ENCODE assay signal across 34 mouse cellular contexts in genomic region chr10:52420526-52420925, GRCm38 (mm10). TPM values are rescaled to one million over a fixed set of nuclear protein-coding genes. Genes with fewer than 3 reads are reported as not detected.
DNase-seq lines count a peak whose midpoint lies in the region; ATAC-seq and TF ChIP-seq lines count a peak whose summit lies in the region.
"Had no signal": no experiment of that assay in that cellular context is flagged by ENCODE, and none has a peak within 500 bp of the region (broad histone marks: within the 10 kb centered on the region; RNA-seq: fewer than 3 reads in every experiment).

No protein-coding gene starts in this region.

- ATAC-seq in lung, postnatal 0 days, result no peak
- ATAC-seq: activated CD4-positive, CD25-positive, alpha-beta regulatory T cell, adult 4 months; forebrain, embryonic 14.5 days; intestine, postnatal 0 days had no signal

- WGBS in lung, postnatal 0 days, result 69% methylated on average over 1 of the region's 1 CpGs

- no peaks in the 10 kb centered on the region for H3K36me3 ChIP-seq in lung, postnatal 0 days (ENCODE audit: insufficient read depth, low read length)
- H3K36me3 ChIP-seq: heart, embryonic 12.5 days; midbrain, embryonic 12.5 days; neural tube, embryonic 12.5 days had no signal

- TF ChIP-seq CTCF in lung, postnatal 0 days (IDR thresholded peaks at IDR 0.05), result no peak
- no peak for TF ChIP-seq CTCF in embryonic fibroblast, embryonic 13.5 days (IDR thresholded peaks at IDR 0.05; ENCODE audit: borderline replicate concordance, insufficient read depth, low read length)

- H3K4me2 ChIP-seq in lung, postnatal 0 days (replicated peaks; ENCODE audit: low read depth, low read length), result no peak overlapping the region
- H3K4me2 ChIP-seq: heart, embryonic 12.5 days; kidney, embryonic 15.5 days; midbrain, embryonic 12.5 days; neural tube, embryonic 12.5 days had no signal

- DNase-seq in heart, adult 11 months, result peak; percentile 24
- DNase-seq in heart, postnatal 14 days, result no peak
- DNase-seq in lung, postnatal 0 days (ENCODE audit: low spot score), result peak; percentile 73
- no peak for DNase-seq in lung, postnatal 10 days
- DNase-seq in cerebellum, postnatal 25 days, result no peak
- no peak for DNase-seq in testis, postnatal 10 days (ENCODE audit: low spot score)
- DNase-seq: adrenal gland, postnatal 14 days; B cell, adult 2 months; cerebellum, adult 18-20 months; cerebellum, postnatal 10 days; gastrocnemius, postnatal 36 days; heart, adult 2 months; kidney, postnatal 25 days; left cerebral cortex, postnatal 4 days; lung, adult 2 months; right cerebral cortex, postnatal 4 days had no signal

- no peak for TF ChIP-seq POLR2A in embryonic fibroblast, embryonic 13.5 days (IDR thresholded peaks at IDR 0.05; ENCODE audit: low read depth, low read length)

- no peak overlapping the region for H3K4me3 ChIP-seq in lung, postnatal 0 days (ENCODE audit: low read depth, low read length)
- no peak overlapping the region for H3K4me3 ChIP-seq in embryonic fibroblast, embryonic 13.5 days (ENCODE audit: insufficient read depth, low read length)
- H3K4me3 ChIP-seq: heart, adult 2 months; heart, embryonic 12.5 days; kidney, embryonic 15.5 days; midbrain, embryonic 12.5 days; myocyte; neural tube, embryonic 12.5 days had no signal

- peaks cover 6% of the 10 kb centered on the region; the same call in 1 of the 2 replicates for H3K4me1 ChIP-seq in lung, postnatal 0 days (ENCODE audit: insufficient read depth, low read depth, low read length)
- peaks cover 15% of the 10 kb centered on the region for H3K4me1 ChIP-seq in embryonic fibroblast, embryonic 13.5 days (ENCODE audit: control insufficient read depth, insufficient read depth, low read length)

- H3K27ac ChIP-seq in lung, postnatal 0 days (ENCODE audit: low read length), result no peak overlapping the region
- H3K27ac ChIP-seq in embryonic fibroblast, embryonic 13.5 days (ENCODE audit: insufficient read depth, low read length), result 0 out of 2 replicates have a peak overlapping the region, but pooled peaks have one; percentile 14
- H3K27ac ChIP-seq: hindbrain, embryonic 14.5 days; kidney, embryonic 15.5 days; midbrain, embryonic 12.5 days; neural tube, embryonic 12.5 days had no signal

- no peak for TF ChIP-seq EP300 in lung, postnatal 0 days (IDR thresholded peaks at IDR 0.05)

- H3K9ac ChIP-seq in lung, postnatal 0 days (replicated peaks; ENCODE audit: low read depth), result no peak overlapping the region
- H3K9ac ChIP-seq: heart, embryonic 12.5 days; hindbrain, embryonic 14.5 days; kidney, embryonic 15.5 days; midbrain, embryonic 12.5 days; neural tube, embryonic 12.5 days had no signal

- intact Hi-C loops in heart, postnatal 14 days (cut with DNase I), result no loop called here

- H3K9me3 ChIP-seq in lung, postnatal 0 days (ENCODE audit: low read length), result no peaks in the 10 kb centered on the region
- H3K9me3 ChIP-seq: heart, embryonic 12.5 days; kidney, embryonic 15.5 days; midbrain, embryonic 12.5 days; neural tube, embryonic 12.5 days had no signal

- H3K27me3 ChIP-seq in lung, postnatal 0 days (replicated peaks; ENCODE audit: insufficient read depth, low read length), result no peaks in the 10 kb centered on the region
- H3K27me3 ChIP-seq: heart, embryonic 12.5 days; kidney, embryonic 15.5 days; midbrain, embryonic 12.5 days; neural tube, embryonic 12.5 days had no signal

RNA-seq across cellular contexts. Expression of gene Nus1, which starts 3.2 kb away (rescaled TPM):
- total RNA-seq in heart, postnatal 14 days (2021), result 10 to 100 TPM; 27.4 to 31.2 TPM
- polyA plus RNA-seq in lung, postnatal 0 days (2015; fragmentation: Nextera tagmentation; extraction: Ambion mirVana), result 9.0 and 11.3 TPM in 2 replicates
- 74.9 and 81.5 TPM in 2 replicates for polyA plus RNA-seq in embryonic fibroblast, embryonic 13.5 days (2011; ENCODE audit: insufficient read length, low read depth, missing spikeins)

RNA-seq across cellular contexts. Expression of gene Nepn, which starts 31.8 kb away (rescaled TPM):
- total RNA-seq in heart, postnatal 14 days (2021), result under 1 TPM; 0.22 to 0.69 TPM
- polyA plus RNA-seq in lung, postnatal 0 days (2015; fragmentation: Nextera tagmentation; extraction: Ambion mirVana), result not detected in 2 replicates
- not detected in 2 replicates for polyA plus RNA-seq in embryonic fibroblast, embryonic 13.5 days (2011; ENCODE audit: insufficient read length, low read depth, missing spikeins)
- total RNA-seq: hematopoietic stem cell, adult 5-6 weeks; layer of hippocampus, adult 18-20 months; layer of hippocampus, postnatal 14 days; left cerebral cortex, postnatal 4 days; megakaryocyte, adult 5-6 weeks; midbrain, postnatal 0 days had no signal
- polyA plus RNA-seq: activated CD4-positive, CD25-positive, alpha-beta regulatory T cell, adult 4 months; embryonic facial prominence, embryonic 11.5 days; forebrain, embryonic 14.5 days; heart, embryonic 12.5 days; heart, postnatal 0 days; hindbrain, embryonic 14.5 days; kidney, embryonic 15.5 days; midbrain, embryonic 12.5 days; midbrain, postnatal 0 days; neural tube, embryonic 12.5 days; testis, adult 2 months had no signal

RNA-seq across cellular contexts. Expression of gene Gopc, which starts 38.6 kb away (rescaled TPM):
- 10 to 100 TPM; 17.8 to 18.5 TPM for total RNA-seq in heart, postnatal 14 days (2021)
- polyA plus RNA-seq in lung, postnatal 0 days (2015; fragmentation: Nextera tagmentation; extraction: Ambion mirVana), result 13.7 and 15.4 TPM in 2 replicates
- 31.2 and 31.6 TPM in 2 replicates for polyA plus RNA-seq in embryonic fibroblast, embryonic 13.5 days (2011; ENCODE audit: insufficient read length, low read depth, missing spikeins)

Comparison
In these comparisons a context has a peak if more than half of its experiments do, and no peak if none do; other contexts are left out.
1. DNase-seq: peak in heart, adult 11 months (single experiment) and lung, postnatal 0 days (single experiment); none in heart, postnatal 14 days (0 of 2), lung, postnatal 10 days (single experiment), cerebellum, postnatal 25 days (0 of 2) and testis, postnatal 10 days (single experiment).